Mouse (Mus musculus) heart, embryonic 14.5 days (tissue): Measurements from ENCODE around the gene Litaf. TPM values are rescaled to one million over a fixed set of nuclear protein-coding genes. Genes with fewer than 3 reads are reported as not detected.

Experiments
- ATAC-seq: fragments of 200-750 bp; cut with Nextera tagmentation; 2 replicates; pipeline ENCODE4 v1.8.0; 2017; ENCODE audit warnings: low read depth, moderate TSS enrichment; ENCODE audit not compliant: insufficient number of reproducible peaks, insufficient read depth, low FRiP score
- H3K27ac ChIP-seq, 2 experiments: fragments of 200-500 bp in 1 of 2; fragments of 300-500 bp in 1 of 2; sonication (generic) in 1 of 2; replicated peaks in 1 of 2; 2 replicates each; pipeline ENCODE4 v1.5.1; 2012 to 2014; ENCODE audit warnings: low read depth in 2 of 2, low read length in 2 of 2, control low read depth in 1 of 2, mild to moderate bottlenecking in 1 of 2, mixed read lengths in 1 of 2; ENCODE audit not compliant: control insufficient read depth in 1 of 2, insufficient read depth in 1 of 2
- H3K27me3 ChIP-seq: fragments of 300-500 bp; sonication (generic); 2 replicates; pipeline ENCODE4 v1.6.1; 2014; ENCODE audit warnings: mild to moderate bottlenecking, low read length, control low read depth; ENCODE audit not compliant: control insufficient read depth, insufficient read depth
- H3K36me3 ChIP-seq: fragments of 300-500 bp; sonication (generic); 2 replicates; pipeline ENCODE4 v1.6.1; 2014; ENCODE audit warnings: mild to moderate bottlenecking, control low read depth, low read length, mixed read lengths; ENCODE audit not compliant: control insufficient read depth, insufficient read depth
- H3K4me1 ChIP-seq, 2 experiments: fragments of 200-500 bp in 1 of 2; fragments of 300-500 bp in 1 of 2; sonication (generic) in 1 of 2; 2 replicates each; pipeline ENCODE4 v1.6.1; 2012 to 2014; ENCODE audit warnings: low read length in 2 of 2, control low read depth in 1 of 2, mixed read lengths in 1 of 2; ENCODE audit not compliant: control insufficient read depth in 2 of 2, insufficient read depth in 2 of 2
- H3K4me2 ChIP-seq: fragments of 300-500 bp; sonication (generic); 2 replicates; pipeline ENCODE4 v1.6.1; 2014; ENCODE audit warnings: mild to moderate bottlenecking, low read length
- H3K4me3 ChIP-seq, 2 experiments: fragments of 200-500 bp in 1 of 2; fragments of 300-500 bp in 1 of 2; sonication (generic) in 1 of 2; 2 replicates each; pipeline ENCODE4 v1.5.1; 2012 to 2014; ENCODE audit warnings: low read length in 2 of 2, mild to moderate bottlenecking in 2 of 2, control low read depth in 1 of 2, low read depth in 1 of 2, moderate library complexity in 1 of 2; ENCODE audit not compliant: control insufficient read depth in 1 of 2, insufficient read depth in 1 of 2
- H3K9ac ChIP-seq: fragments of 300-500 bp; sonication (generic); 2 replicates; pipeline ENCODE4 v1.6.1; 2014; ENCODE audit warnings: mild to moderate bottlenecking, low read length
- H3K9me3 ChIP-seq: fragments of 300-500 bp; sonication (generic); 2 replicates; pipeline ENCODE4 v1.6.1; 2016; ENCODE audit warnings: low read length, control low read depth; ENCODE audit not compliant: control insufficient read depth
- WGBS: fragments of 180-500 bp; shearing (Covaris S2); extraction: QIAGEN DNeasy Blood & Tissue Kit; methylation state at CpG from one replicate; pipeline ENCODE4 v1.1.7; 2014; 5-methylcytosine and 5-hydroxymethylcytosine counted together
- polyA plus RNA-seq: library from polyadenylated mRNA; unstranded; fragments of >200 nt; fragmentation: Nextera tagmentation; extraction: Ambion mirVana; gene quantifications from 2 replicates; pipeline ENCODE4 v1.2.1, GENCODE M21; 2014

The Litaf gene
- polyA plus RNA-seq, 1 experiment from 2014 or later, result 71.8 TPM

DNA sequence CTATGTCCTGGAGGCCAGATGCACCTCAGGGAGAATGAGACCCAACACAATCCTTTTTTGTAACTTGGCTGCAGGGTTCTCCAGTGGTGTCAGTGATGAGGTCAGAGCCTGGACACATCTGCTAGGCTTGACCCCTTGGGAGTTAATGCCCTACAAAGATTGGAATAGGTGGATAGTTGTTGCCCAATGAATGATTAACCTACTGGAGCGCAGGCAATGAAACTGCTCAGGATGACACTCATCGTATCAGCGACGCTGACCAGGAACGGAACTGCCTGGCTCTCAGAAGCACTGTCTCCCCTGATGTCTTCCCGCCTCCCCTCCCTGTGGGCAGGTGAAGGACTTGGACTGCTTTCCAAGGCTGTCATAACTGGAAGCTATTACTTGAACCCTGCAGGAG is 76.6 kb downstream of the Litaf start:
- peaks cover 2 to 26% of the 10 kb centered on the region in 2 experiments; a peak in 3 of 4 replicates for H3K4me1 ChIP-seq
- H3K27me3 ChIP-seq, result no peaks in the 10 kb centered on the region
- no peak overlapping the region for H3K4me2 ChIP-seq
- 99% methylated on average over 6 of the region's 6 CpGs for WGBS
- ATAC-seq, result no peak
- peaks cover 6% of the 10 kb centered on the region; the same call in 1 of the 2 replicates for H3K36me3 ChIP-seq
- no peaks in the 10 kb centered on the region for H3K9me3 ChIP-seq
- no peak overlapping the region for H3K27ac ChIP-seq
- H3K9ac ChIP-seq, result no peak overlapping the region
- H3K4me3 ChIP-seq, result no peak overlapping the region

DNA sequence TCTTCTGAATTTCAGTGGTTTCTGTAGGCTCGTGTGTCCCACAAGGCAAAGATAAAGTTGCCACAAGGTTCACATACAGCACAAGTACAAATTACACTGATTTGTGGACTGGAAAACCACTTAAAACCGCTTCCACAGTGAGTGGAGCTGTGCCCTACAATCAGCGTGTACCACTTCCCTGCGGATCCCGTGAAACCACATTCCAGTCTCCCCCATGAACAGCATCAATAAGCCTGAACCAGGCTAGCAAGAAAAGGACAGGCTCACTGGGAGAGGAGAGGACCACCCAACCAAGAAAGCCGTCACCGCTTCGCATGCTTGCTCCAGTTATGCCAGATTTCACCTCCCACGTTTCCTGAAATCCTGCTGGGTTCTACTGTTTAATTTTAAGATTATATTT is 77.7 kb downstream of the Litaf start:
- WGBS, result 65% methylated on average over 9 of the region's 9 CpGs
- Histone ChIP-seq H3K4me2 (no peak overlapping the region), H3K4me3 (no peak overlapping the region), H3K27me3 (no peaks in the 10 kb centered on the region), H3K4me1 (peaks cover 2 to 22% of the 10 kb centered on the region in 2 experiments; a peak in 3 of 4 replicates), H3K36me3 (peaks cover 6% of the 10 kb centered on the region; the same call in 1 of the 2 replicates), H3K9me3 (no peaks in the 10 kb centered on the region), H3K27ac (no peak overlapping the region), H3K9ac (no peak overlapping the region)
- ATAC-seq, result no peak

DNA sequence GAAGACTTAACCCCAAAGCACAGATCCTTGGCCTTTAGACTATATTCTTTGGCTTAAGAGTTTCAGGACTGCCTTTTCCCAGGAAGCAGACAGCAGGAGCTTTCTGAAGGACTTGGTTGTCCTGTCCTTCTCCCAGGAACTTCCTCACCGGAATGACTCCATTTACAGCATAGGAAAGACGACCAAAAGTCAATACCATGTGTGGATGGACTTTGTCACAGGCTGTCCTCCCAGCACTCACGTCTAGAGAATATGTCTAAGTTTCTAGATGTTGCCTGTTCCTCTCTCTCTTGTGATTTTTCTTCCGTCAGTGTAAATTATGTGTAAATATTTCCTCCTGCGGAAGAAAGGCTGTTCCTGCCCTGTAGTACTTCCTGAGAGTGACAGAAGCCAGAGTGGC is 81.4 kb downstream of the Litaf start:
- ATAC-seq, result no peak
- H3K9me3 ChIP-seq, result no peaks in the 10 kb centered on the region
- no peak overlapping the region for H3K9ac ChIP-seq
- peaks cover 3 to 29% of the 10 kb centered on the region in 2 experiments; a peak in 3 of 4 replicates for H3K4me1 ChIP-seq
- no peaks in the 10 kb centered on the region for H3K27me3 ChIP-seq
- 59% methylated on average over 5 of the region's 5 CpGs for WGBS
- no peak overlapping the region for H3K4me3 ChIP-seq
- peaks cover 3% of the 10 kb centered on the region; the same call in 1 of the 2 replicates for H3K36me3 ChIP-seq
- H3K4me2 ChIP-seq, result no peak overlapping the region
- 0 out of 4 replicates have a peak overlapping the region, but pooled peaks of 1 of the 2 experiments have one; percentile 4 for H3K27ac ChIP-seq

DNA sequence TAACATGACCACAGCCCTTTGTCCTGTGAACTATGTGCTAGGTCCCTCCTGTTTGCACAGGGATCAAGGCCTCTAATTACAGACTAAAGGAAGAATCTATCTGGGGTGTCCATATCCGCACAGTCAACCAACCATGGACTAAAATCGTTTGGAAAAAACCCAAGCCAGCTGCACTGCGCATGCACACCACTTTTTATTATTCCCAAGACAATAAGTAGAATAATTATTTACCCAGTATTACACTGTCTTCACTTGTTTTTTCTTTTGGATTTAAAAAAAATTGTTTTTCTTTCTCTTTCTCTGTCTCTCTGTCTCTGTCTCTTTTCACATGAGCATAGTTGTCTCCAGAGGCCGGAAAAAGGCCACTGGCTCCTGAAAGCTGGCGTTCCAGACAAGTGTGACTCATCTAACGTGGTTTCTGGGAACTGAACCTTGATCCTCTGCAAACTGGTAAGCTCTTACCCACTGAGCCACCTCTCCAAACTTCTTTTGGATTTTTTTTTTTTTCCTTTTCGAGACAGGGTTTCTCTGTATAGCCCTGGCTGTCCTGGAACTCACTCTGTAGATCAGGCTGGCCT is 84.4 kb downstream of the Litaf start:
- no peak for ATAC-seq
- Histone ChIP-seq H3K36me3 (no peaks in the 10 kb centered on the region), H3K4me1 (peaks cover 11 to 31% of the 10 kb centered on the region in 2 experiments), H3K27me3 (no peaks in the 10 kb centered on the region), H3K4me3 (no peak overlapping the region), H3K9ac (no peak overlapping the region), H3K27ac (no peak overlapping the region), H3K9me3 (no peaks in the 10 kb centered on the region), H3K4me2 (no peak overlapping the region)
- WGBS, result 66% methylated on average over 7 of the region's 7 CpGs

DNA sequence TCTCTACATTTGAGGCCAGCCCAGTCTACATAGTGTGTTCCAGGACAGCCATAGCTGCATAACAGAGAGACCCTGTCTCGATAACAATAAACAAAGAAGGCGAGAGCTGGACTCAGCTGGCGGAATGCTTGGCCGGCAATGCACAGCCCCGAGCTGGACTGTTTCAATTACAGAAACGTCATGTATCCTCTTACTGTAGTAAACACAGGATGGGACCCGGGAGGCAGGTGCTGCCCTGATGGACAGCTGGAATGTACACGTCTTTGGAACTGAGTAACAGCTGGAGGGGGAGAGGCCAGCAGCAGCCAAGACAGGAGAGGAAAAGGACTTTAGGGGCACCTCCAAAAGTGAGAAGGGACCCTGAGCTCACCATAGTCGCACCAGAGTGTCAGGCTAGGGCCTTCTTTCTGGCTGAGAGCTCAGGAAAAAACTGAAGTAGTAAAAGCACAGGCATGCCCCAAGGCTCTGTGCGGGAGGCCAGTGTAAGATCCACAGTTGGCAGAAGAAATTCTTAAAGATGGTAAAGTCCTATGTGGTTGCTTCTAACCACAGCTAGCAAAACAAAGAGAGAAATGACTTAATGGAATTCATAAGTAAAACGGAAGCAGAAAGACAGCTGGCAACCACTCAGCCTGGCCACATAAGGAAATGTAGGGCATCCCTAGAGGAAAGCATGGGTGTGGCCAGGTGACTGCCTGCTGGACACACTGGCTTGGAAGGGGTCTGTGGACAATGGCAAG is 86.7 kb downstream of the Litaf start:
- H3K4me3 ChIP-seq, result no peak overlapping the region
- H3K27me3 ChIP-seq, result no peaks in the 10 kb centered on the region
- H3K9me3 ChIP-seq, result no peaks in the 10 kb centered on the region
- H3K27ac ChIP-seq, result peak overlapping the region; percentile 7 to 28; a peak in 2 of 4 replicates
- H3K36me3 ChIP-seq, result no peaks in the 10 kb centered on the region; the same call in 1 of the 2 replicates
- no peak for ATAC-seq
- H3K4me1 ChIP-seq, result peaks cover 18 to 35% of the 10 kb centered on the region in 2 experiments
- no peak overlapping the region for H3K9ac ChIP-seq
- H3K4me2 ChIP-seq, result no peak overlapping the region
- 70% methylated on average over 11 of the region's 11 CpGs for whole genome bisulfite sequencing

DNA sequence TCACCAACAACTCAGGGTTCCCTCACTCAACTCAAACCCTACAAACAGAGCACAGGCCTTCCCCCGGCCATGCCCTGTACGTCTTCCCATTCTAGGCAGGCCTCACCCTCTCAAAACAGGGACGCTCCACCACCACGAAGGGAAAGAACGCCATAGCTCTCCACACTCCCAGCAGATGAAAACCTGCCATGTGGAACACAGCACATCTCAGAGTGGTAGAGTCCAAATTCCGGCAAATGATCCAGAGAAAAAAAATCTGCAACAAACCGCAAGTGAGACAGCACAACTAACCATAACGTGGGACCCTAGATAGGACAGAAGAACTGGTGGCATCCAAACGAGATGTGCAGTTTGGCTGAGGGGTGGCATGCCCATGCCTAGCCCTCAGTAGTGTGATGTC is 88.1 kb downstream of the Litaf start:
- peaks cover 18 to 35% of the 10 kb centered on the region in 2 experiments for H3K4me1 ChIP-seq
- H3K36me3 ChIP-seq, result peaks cover 6% of the 10 kb centered on the region; the same call in 1 of the 2 replicates
- no peak for ATAC-seq
- no peaks in the 10 kb centered on the region for H3K27me3 ChIP-seq
- no peaks in the 10 kb centered on the region for H3K9me3 ChIP-seq
- no peak overlapping the region for H3K4me3 ChIP-seq
- 90% methylated on average over 9 of the region's 9 CpGs for WGBS
- H3K4me2 ChIP-seq, result no peak overlapping the region
- H3K27ac ChIP-seq, result no peak overlapping the region
- no peak overlapping the region for H3K9ac ChIP-seq

DNA sequence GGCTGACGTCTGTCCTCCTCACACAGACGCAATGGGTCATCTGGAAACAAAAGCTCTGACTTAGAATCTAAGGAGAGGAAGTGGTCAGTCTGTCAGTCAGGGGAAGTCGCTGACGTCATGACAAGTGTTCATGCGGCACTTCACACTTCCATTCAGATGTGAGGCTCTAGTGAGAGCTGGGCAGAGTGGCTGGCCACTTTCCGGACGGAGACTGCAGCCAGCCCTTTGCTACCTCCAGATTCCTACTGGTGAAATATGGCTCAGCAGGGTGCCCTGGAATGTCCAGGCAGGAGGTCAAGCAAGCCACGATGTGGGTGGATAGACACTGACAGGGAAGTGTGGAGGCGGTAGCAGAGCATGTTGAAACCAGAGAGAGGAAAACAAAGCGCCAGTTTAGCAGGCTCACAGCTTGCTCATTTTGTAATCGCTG is 89.7 kb downstream of the Litaf start:
- ATAC-seq, result no peak
- no peaks in the 10 kb centered on the region for H3K9me3 ChIP-seq
- peaks cover 6% of the 10 kb centered on the region; the same call in 1 of the 2 replicates for H3K36me3 ChIP-seq
- H3K9ac ChIP-seq, result peak overlapping the region; percentile 13; the same call in 1 of the 2 replicates
- peaks cover 17 to 34% of the 10 kb centered on the region in 2 experiments for H3K4me1 ChIP-seq
- peak overlapping the region; percentile 34 to 53; a peak in 3 of 4 replicates for H3K27ac ChIP-seq
- no peaks in the 10 kb centered on the region for H3K27me3 ChIP-seq
- H3K4me2 ChIP-seq, result no peak overlapping the region
- 36% methylated on average over 11 of the region's 11 CpGs for WGBS
- H3K4me3 ChIP-seq, result no peak overlapping the region
